Mouse (Mus musculus): ENCODE data around the gene Zmynd10. TPM values are rescaled to one million over a fixed set of nuclear protein-coding genes. Genes with fewer than 3 reads are reported as not detected.

The Zmynd10 gene
- total and polyA plus RNA-seq, 2 experiments: 0.10 to 0.28 TPM

DNA sequence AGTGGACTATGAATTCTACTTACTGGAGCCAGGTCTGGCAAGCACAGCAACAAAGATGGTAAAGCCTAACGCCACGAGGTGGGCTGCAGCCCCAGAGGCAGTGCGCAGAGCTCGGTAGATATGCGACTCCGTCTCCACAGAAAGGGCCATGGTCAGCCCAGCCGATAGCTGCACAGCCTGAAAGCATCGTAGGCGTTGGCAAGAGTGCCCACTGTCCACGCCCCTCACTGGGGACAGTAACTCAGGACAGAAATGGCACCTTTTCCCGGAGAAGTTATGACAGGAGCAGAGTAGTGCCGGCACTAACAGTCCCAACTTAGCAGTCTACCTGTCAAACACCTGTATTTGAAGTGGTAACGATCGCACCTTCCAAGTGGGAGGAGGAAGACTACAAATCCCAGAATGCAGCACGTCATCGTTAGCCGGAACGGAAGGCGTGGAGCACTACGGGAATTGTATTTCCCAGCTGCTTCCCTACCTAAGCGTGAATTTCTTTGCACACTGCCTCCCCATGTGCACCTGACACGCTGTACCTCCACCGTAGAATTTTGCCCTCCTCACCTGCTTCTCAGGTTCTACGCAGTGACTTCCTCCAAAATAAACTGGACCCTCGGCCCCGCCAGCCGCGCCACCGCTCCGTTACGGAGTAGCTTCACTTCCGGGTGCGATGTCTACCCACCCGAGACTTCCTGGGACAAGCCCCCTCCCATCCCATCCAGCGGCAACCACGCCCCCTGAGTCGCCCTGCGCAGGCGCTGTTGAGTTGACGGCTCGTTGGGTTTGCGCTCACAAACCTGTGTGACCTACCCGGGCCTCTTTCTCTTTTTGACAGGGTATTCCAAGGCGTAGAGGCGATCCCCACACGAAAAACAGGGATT is 5.4 kb upstream of the Zmynd10 start, which contains the start of the genes Cyb561d2 and Nprl2:
Gene Cyb561d2 (minus strand): TSS at position 720 of the 878 bp plus-strand sequence.
Gene Nprl2 (plus strand): TSS at position 753 of the 878 bp plus-strand sequence.
- DNase-seq (ENCODE audit: extremely low read depth, low read depth, low spot score): peak; percentile 91
- H3K4me3 ChIP-seq (ENCODE audit: insufficient read depth, low read depth, low read length): peak within 1 kb of the TSS; percentile 74
- peaks cover 8% of the 10 kb centered on the region for H3K4me1 ChIP-seq (ENCODE audit: control insufficient read depth, insufficient read depth, low read length)
- peak within 1 kb of the TSS; percentile 87 for H3K27ac ChIP-seq (replicated peaks; ENCODE audit: insufficient read depth, low read depth, low read length)
- H3K27me3 ChIP-seq (ENCODE audit: control insufficient read depth, insufficient read depth, low read length): no peaks in the 10 kb centered on the region
- peaks cover 4% of the 10 kb centered on the region; the same call in 1 of the 2 replicates for H3K79me2 ChIP-seq (ENCODE audit: control insufficient read depth, insufficient read depth, low read length)
- no peaks in the 10 kb centered on the region; the same call in 1 of the 2 replicates for H3K36me3 ChIP-seq (ENCODE audit: control insufficient read depth, insufficient read depth, low read length)
- peak within 1 kb of the TSS; percentile 71 for H3K9ac ChIP-seq (ENCODE audit: low read depth, low read length)
- under 1% methylated on average over 46 of the region's 46 CpGs for WGBS
- TF ChIP-seq POLR2A (IDR thresholded peaks at IDR 0.05; ENCODE audit: extremely low read depth, insufficient read depth, low read length) (0 out of 2 replicates have a peak, but pooled peaks have one; percentile 27), CTCF (IDR thresholded peaks at IDR 0.05; ENCODE audit: low read depth, low read length) (no peak)

DNA sequence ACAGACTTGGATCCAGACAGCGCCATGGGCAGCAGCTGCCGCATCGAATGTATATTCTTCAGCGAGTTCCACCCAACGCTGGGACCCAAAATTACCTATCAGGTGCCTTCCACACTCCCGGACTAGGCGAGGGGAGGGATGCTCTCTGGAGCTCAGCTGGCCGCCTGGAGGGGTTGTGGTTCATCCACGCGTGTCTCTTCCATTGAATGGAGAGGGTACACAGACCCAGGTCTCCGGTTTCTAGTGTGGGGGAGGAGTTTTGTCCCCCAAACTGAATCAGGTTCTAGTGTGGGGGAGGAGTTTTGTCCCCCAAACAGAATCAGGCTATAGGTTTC is 4.8 kb upstream of the Zmynd10 start:
- no peak for DNase-seq (ENCODE audit: extremely low read depth, low read depth, low spot score)
- no peaks in the 10 kb centered on the region; the same call in 1 of the 2 replicates for H3K36me3 ChIP-seq (ENCODE audit: control insufficient read depth, insufficient read depth, low read length)

DNA sequence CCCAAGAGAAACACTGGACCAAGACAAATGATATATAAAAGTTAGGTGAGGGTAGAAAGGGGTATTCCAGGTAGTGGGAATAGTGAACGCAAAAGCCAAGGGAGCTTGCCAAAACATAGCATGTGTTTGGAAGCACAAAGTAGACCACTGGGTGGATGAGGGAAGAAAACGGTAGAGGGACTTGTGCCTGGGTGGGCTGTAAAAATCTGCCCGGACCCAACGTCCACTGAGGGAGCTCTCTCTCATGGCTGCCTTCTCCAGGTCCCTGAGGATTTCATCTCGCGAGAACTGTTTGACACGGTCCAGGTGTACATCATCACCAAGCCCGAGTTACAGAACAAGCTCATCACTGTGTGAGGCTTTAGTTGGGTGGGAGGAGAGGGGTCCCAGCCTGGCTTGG is 4.4 kb upstream of the Zmynd10 start:
- WGBS: 44% methylated on average over 8 of the region's 8 CpGs
- H3K27ac ChIP-seq (replicated peaks; ENCODE audit: insufficient read depth, low read depth, low read length): no peak overlapping the region

More for the DNA sequence above, 4.8 kb upstream of the Zmynd10 start:
- peak overlapping the region; percentile 63 for H3K9ac ChIP-seq (ENCODE audit: low read depth, low read length)
- peaks cover 7% of the 10 kb centered on the region for H3K4me1 ChIP-seq (ENCODE audit: control insufficient read depth, insufficient read depth, low read length)
- H3K79me2 ChIP-seq (ENCODE audit: control insufficient read depth, insufficient read depth, low read length): peaks cover 3% of the 10 kb centered on the region; the same call in 1 of the 2 replicates
- 1% methylated on average over 11 of the region's 11 CpGs for WGBS
- H3K4me3 ChIP-seq (ENCODE audit: insufficient read depth, low read depth, low read length): peak overlapping the region; percentile 74
- H3K27ac ChIP-seq (replicated peaks; ENCODE audit: insufficient read depth, low read depth, low read length): peak overlapping the region; percentile 20; the same call in 1 of the 2 replicates
- no peaks in the 10 kb centered on the region for H3K27me3 ChIP-seq (ENCODE audit: control insufficient read depth, insufficient read depth, low read length)
- no peak for TF ChIP-seq POLR2A (IDR thresholded peaks at IDR 0.05; ENCODE audit: extremely low read depth, insufficient read depth, low read length)
- no peak for TF ChIP-seq CTCF (IDR thresholded peaks at IDR 0.05; ENCODE audit: low read depth, low read length)

DNA sequence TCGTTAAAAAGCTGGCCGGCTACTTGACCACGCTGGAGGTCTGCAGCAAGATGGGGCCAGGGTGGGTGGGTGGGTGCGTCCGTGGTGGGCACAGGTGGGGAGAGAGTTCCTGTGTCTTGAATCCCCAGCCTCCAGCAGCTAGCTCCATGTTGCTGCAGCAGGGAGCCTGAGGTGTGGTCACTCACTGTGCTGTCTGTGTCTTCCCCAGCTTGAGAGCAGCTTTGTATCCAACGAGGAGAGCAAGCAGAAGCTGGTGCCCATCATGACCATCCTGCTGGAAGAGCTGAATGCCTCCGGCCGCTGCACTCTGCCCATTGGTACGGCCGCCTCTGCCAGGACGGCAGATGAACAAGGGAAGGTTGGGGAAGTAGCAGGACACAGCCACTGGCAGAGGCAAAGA is 3.8 kb upstream of the Zmynd10 start:
- H3K9ac ChIP-seq (ENCODE audit: low read depth, low read length): no peak overlapping the region
- WGBS: 91% methylated on average over 11 of the region's 11 CpGs
- no peak for TF ChIP-seq POLR2A (IDR thresholded peaks at IDR 0.05; ENCODE audit: extremely low read depth, insufficient read depth, low read length)
- TF ChIP-seq CTCF (IDR thresholded peaks at IDR 0.05; ENCODE audit: low read depth, low read length): no peak
- no peak overlapping the region for H3K27ac ChIP-seq (replicated peaks; ENCODE audit: insufficient read depth, low read depth, low read length)
- H3K4me3 ChIP-seq (ENCODE audit: insufficient read depth, low read depth, low read length): no peak overlapping the region
- DNase-seq (ENCODE audit: extremely low read depth, low read depth, low spot score): no peak
- peaks cover 7% of the 10 kb centered on the region; the same call in 1 of the 2 replicates for H3K4me1 ChIP-seq (ENCODE audit: control insufficient read depth, insufficient read depth, low read length)
- H3K79me2 ChIP-seq (ENCODE audit: control insufficient read depth, insufficient read depth, low read length): no peaks in the 10 kb centered on the region
- no peaks in the 10 kb centered on the region; the same call in 1 of the 2 replicates for H3K36me3 ChIP-seq (ENCODE audit: control insufficient read depth, insufficient read depth, low read length)
- no peaks in the 10 kb centered on the region for H3K27me3 ChIP-seq (ENCODE audit: control insufficient read depth, insufficient read depth, low read length)

More for the DNA sequence above, 4.4 kb upstream of the Zmynd10 start:
- no peak for DNase-seq (ENCODE audit: extremely low read depth, low read depth, low spot score)
- Histone ChIP-seq H3K36me3 (ENCODE audit: control insufficient read depth, insufficient read depth, low read length) (no peaks in the 10 kb centered on the region; the same call in 1 of the 2 replicates), H3K4me1 (ENCODE audit: control insufficient read depth, insufficient read depth, low read length) (peaks cover 7% of the 10 kb centered on the region; the same call in 1 of the 2 replicates), H3K79me2 (ENCODE audit: control insufficient read depth, insufficient read depth, low read length) (no peaks in the 10 kb centered on the region), H3K9ac (ENCODE audit: low read depth, low read length) (no peak overlapping the region; the same call in 1 of the 2 replicates), H3K27me3 (ENCODE audit: control insufficient read depth, insufficient read depth, low read length) (no peaks in the 10 kb centered on the region), H3K4me3 (ENCODE audit: insufficient read depth, low read depth, low read length) (no peak overlapping the region)
- no peak for TF ChIP-seq POLR2A (IDR thresholded peaks at IDR 0.05; ENCODE audit: extremely low read depth, insufficient read depth, low read length)
- no peak for TF ChIP-seq CTCF (IDR thresholded peaks at IDR 0.05; ENCODE audit: low read depth, low read length)

DNA sequence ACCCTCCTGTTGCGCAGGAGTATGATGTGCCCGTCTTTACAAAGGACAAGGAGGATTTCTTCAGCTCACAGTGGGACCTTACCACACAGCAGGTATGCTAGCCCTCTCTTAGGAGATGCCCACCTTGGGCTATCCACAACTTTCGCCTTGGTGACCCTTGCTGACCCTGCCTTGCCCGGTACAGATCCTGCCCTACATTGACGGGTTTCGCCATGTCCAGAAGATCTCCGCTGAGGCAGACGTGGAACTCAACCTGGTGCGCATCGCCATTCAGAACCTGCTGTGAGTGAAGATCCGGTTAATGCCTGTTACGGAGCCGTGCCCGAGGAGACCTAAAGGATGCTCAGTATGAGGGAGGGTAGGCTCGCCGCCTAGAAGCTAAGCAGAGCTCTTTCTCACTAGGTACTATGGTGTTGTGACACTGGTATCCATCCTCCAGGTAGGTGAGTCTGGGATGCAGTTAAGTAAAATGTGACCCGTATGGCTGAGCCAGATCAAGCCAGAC is 2.9 kb upstream of the Zmynd10 start:
- DNase-seq (ENCODE audit: extremely low read depth, low read depth, low spot score): no peak
- Histone ChIP-seq H3K79me2 (ENCODE audit: control insufficient read depth, insufficient read depth, low read length) (no peaks in the 10 kb centered on the region), H3K4me3 (ENCODE audit: insufficient read depth, low read depth, low read length) (no peak overlapping the region), H3K27me3 (ENCODE audit: control insufficient read depth, insufficient read depth, low read length) (no peaks in the 10 kb centered on the region), H3K9ac (ENCODE audit: low read depth, low read length) (no peak overlapping the region), H3K27ac (replicated peaks; ENCODE audit: insufficient read depth, low read depth, low read length) (no peak overlapping the region), H3K36me3 (ENCODE audit: control insufficient read depth, insufficient read depth, low read length) (no peaks in the 10 kb centered on the region), H3K4me1 (ENCODE audit: control insufficient read depth, insufficient read depth, low read length) (peaks cover 7% of the 10 kb centered on the region; the same call in 1 of the 2 replicates)
- WGBS: 95% methylated on average over 17 of the region's 17 CpGs
- no peak for TF ChIP-seq POLR2A (IDR thresholded peaks at IDR 0.05; ENCODE audit: extremely low read depth, insufficient read depth, low read length)
- TF ChIP-seq CTCF (IDR thresholded peaks at IDR 0.05; ENCODE audit: low read depth, low read length): no peak
